12 mouse cellular contexts compared by ENCODE assay signal in genomic region chr1:180148036-180148435, GRCm38 (mm10). TPM values are rescaled to one million over a fixed set of nuclear protein-coding genes. Genes with fewer than 3 reads are reported as not detected.
A peak's percentile ranks its signal among the peaks of the same experiment; 100 is the strongest.
DNase-seq lines count a peak whose midpoint lies in the region; ATAC-seq lines count a peak whose summit lies in the region.
"Had no signal": no experiment of that assay in that cellular context is flagged by ENCODE, and none has a peak within 500 bp of the region (broad histone marks: within the 10 kb centered on the region; RNA-seq: fewer than 3 reads in every experiment).

No protein-coding gene starts in this region.

- H3K36me3 ChIP-seq in splenic B cell, adult 2 months (ENCODE audit: control insufficient read depth, insufficient read depth, low read length, poor library complexity, severe bottlenecking), result no peaks in the 10 kb centered on the region

- H3K27me3 ChIP-seq in splenic B cell, adult 2 months (ENCODE audit: control insufficient read depth, insufficient read depth, low read length, poor library complexity, severe bottlenecking), result no peaks in the 10 kb centered on the region
- H3K27me3 ChIP-seq: embryonic facial prominence, embryonic 12.5 days; lung, embryonic 15.5 days; midbrain, embryonic 15.5 days; neural tube, embryonic 15.5 days had no signal

- peak; percentile 45 to 49; a peak in 2 of 4 replicates for ATAC-seq in hematopoietic stem cell, adult 5-6 weeks (replicated peaks in 1 of 2; ENCODE audit: insufficient read depth in 1 of 2, low FRiP score in 2 of 2, low TSS enrichment in 1 of 2, low read depth in 1 of 2, poor library complexity in 2 of 2, severe bottlenecking in 2 of 2)
- ATAC-seq: midbrain, embryonic 15.5 days had no signal

- peak; percentile 24 to 29 for DNase-seq in spleen, postnatal 36 days (ENCODE audit: low spot score in 2 of 2)
- no peak for DNase-seq in spleen, postnatal 4 days (ENCODE audit: low spot score in 2 of 2)
- DNase-seq in c-Kit-positive CD71-positive TER-119-negative erythroid progenitor cells, embryonic 14.5 days (ENCODE audit: low read depth), result peak; percentile 49
- DNase-seq in splenic B cell, adult 2 months (ENCODE audit: low read depth, low spot score), result peak; percentile 69
- DNase-seq in cerebellum, adult 9-11 months, result no peak
- no peak for DNase-seq in adrenal gland, postnatal 10 days
- DNase-seq: kidney, adult 8-10 months had no signal

RNA-seq across cellular contexts. Expression of gene Coq8a, which starts 51.4 kb away (rescaled TPM):
- total RNA-seq in hematopoietic stem cell, adult 5-6 weeks (2017), result 32.1 and 34.0 TPM in 2 replicates
- total RNA-seq in adrenal gland, postnatal 10 days (2021), result 1,000 to 10,000 TPM; 1,138 to 1,532 TPM

Comparison
In these comparisons a context has a peak if more than half of its experiments do, and no peak if none do; other contexts are left out.
1. DNase-seq: peak in spleen, postnatal 36 days (2 of 2), c-Kit-positive CD71-positive TER-119-negative erythroid progenitor cells, embryonic 14.5 days (single experiment) and splenic B cell, adult 2 months (single experiment); none in spleen, postnatal 4 days (0 of 2), cerebellum, adult 9-11 months (single experiment) and adrenal gland, postnatal 10 days (single experiment).
2. RNA of gene Coq8a, which starts 51.4 kb away (total RNA-seq): 1,138 to 1,532 TPM in adrenal gland, postnatal 10 days; 32.1 to 34.0 TPM in hematopoietic stem cell, adult 5-6 weeks; every median in the first group is over 10 times any median in the second.